Mouse (Mus musculus) ES-Bruce4 (cell line): ENCODE results near the gene Ngp. TPM values are rescaled to one million over a fixed set of nuclear protein-coding genes. Genes with fewer than 3 reads are reported as not detected.

ENCODE experiments used
- H3K27ac ChIP-seq: 2 replicates; pipeline ENCODE4 v1.5.1; 2012; ENCODE audit warnings: low read length, inconsistent platforms; ENCODE audit not compliant: insufficient read depth
- H3K27me3 ChIP-seq: 2 replicates; pipeline ENCODE4 v1.6.1; 2012; ENCODE audit warnings: mild to moderate bottlenecking, low read length, inconsistent platforms; ENCODE audit not compliant: control insufficient read depth, poor library complexity, insufficient read depth, severe bottlenecking
- H3K36me3 ChIP-seq: 2 replicates; pipeline ENCODE4 v1.6.1; 2012; ENCODE audit warnings: inconsistent platforms, mild to moderate bottlenecking, low read length, moderate library complexity; ENCODE audit not compliant: control insufficient read depth, poor library complexity, insufficient read depth, severe bottlenecking
- H3K4me1 ChIP-seq: one replicate; pipeline ENCODE4 v1.8.1; 2011; ENCODE audit warnings: low read length; ENCODE audit not compliant: control insufficient read depth, insufficient read depth
- H3K4me3 ChIP-seq: 2 replicates; pipeline ENCODE4 v1.5.1; 2011; ENCODE audit warnings: low read depth, mild to moderate bottlenecking, low read length
- H3K9ac ChIP-seq: 2 replicates; pipeline ENCODE4 v1.6.1; 2012; ENCODE audit warnings: low read depth, mild to moderate bottlenecking, inconsistent platforms; ENCODE audit not compliant: poor library complexity, severe bottlenecking
- H3K9me3 ChIP-seq: replicated peaks from 2 replicates; pipeline ENCODE4 v1.6.1; 2012; ENCODE audit warnings: mild to moderate bottlenecking, low read length, inconsistent platforms; ENCODE audit not compliant: control insufficient read depth, poor library complexity, insufficient read depth, severe bottlenecking
- CTCF ChIP-seq: IDR thresholded peaks from one replicate; pipeline ENCODE4 v1.8.1; 2011; ENCODE audit warnings: low read depth, low read length
- EP300 ChIP-seq: IDR thresholded peaks from 2 replicates; pipeline ENCODE4 v1.6.1; 2011; ENCODE audit warnings: low read depth, low read length; ENCODE audit not compliant: insufficient read depth
- POLR2A ChIP-seq: IDR thresholded peaks from one replicate; pipeline ENCODE4 v1.8.1; 2011; ENCODE audit warnings: low read length; ENCODE audit not compliant: insufficient read depth
- polyA plus RNA-seq: library from polyadenylated mRNA; stranded (reverse); fragments of >200 nt; gene quantifications from 2 replicates; pipeline ENCODE4 v1.2.4, GENCODE M21; 2011; ENCODE audit warnings: low read depth; ENCODE audit not compliant: missing spikeins, insufficient read depth, insufficient read length

Ngp gene
- polyA plus RNA-seq, 1 experiment = not detected

DNA sequence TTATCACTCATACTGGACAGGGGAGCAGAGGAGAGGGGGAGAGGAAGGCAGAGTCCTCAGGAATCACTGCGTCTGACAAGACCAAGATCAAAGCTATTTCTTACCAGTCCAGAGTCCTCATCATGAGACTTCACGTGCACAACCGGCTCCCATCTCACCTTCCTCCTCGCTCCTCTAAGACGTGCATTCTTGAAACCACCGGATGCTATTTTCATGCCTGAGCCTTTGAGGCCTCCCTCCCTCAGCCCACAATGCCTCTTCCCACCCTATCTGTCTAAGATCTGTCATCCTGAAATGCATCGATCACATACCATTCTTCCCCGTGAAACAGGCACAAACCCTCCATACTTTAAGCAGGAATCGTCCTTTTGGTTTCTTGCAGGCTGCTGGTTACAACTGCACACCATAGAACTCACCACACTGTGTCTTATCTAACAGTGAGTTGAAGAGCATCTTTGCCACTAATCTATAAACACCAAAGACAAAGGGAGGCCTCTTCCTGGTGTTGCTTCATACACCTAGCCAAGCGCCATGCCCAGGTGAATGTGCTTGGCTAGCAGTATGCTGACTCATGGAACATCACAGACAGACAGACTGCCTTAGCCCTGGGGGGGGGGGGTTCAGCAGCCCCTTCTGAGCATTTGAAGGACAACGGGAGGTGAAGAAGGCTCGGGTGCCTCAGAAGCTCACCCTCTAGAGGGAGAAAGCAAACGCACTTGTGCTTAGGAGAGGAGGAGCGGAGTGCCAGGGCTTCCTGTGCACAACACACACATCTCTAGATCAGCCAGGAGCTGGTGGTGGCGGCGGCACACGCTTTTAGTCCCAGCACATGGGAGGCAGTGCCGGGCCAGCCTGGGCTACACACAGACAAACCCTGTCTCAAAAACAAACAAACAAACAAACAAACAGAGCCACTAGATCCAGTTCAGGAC is 41.6 kb downstream of the Ngp start:
- Histone ChIP-seq H3K4me3 (no peak overlapping the region), H3K27ac (no peak overlapping the region), H3K9ac (no peak overlapping the region), H3K27me3 (no peaks in the 10 kb centered on the region), H3K9me3 (no peaks in the 10 kb centered on the region), H3K4me1 (no peaks in the 10 kb centered on the region), H3K36me3 (no peaks in the 10 kb centered on the region)
- TF ChIP-seq CTCF = no peak
- no peak for TF ChIP-seq POLR2A
- TF ChIP-seq EP300 = no peak

DNA sequence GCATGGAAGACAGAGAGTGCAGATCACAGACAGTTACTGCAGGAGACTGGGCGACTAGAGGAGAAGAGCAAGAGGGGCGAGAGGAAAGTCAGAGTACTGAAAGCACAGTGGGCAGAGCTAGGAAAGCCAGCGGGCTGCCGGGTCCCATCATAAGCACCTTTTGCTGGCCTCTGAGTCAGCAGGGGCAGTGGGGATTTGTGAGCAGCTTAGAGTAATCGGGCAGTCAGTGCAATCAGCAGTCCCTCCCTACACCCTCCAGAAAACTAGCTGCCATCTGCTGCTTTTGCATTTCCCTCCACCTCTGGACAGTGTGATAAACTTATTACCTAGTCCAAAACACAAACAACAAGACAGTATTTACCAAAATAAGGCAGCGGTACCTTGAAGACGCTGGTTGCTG is 42.8 kb downstream of the Ngp start:
- no peak overlapping the region for H3K9ac ChIP-seq
- H3K36me3 ChIP-seq = no peaks in the 10 kb centered on the region
- no peaks in the 10 kb centered on the region for H3K27me3 ChIP-seq
- H3K4me1 ChIP-seq = no peaks in the 10 kb centered on the region
- H3K4me3 ChIP-seq = no peak overlapping the region
- TF ChIP-seq CTCF = no peak
- TF ChIP-seq POLR2A = no peak
- TF ChIP-seq EP300 = no peak
- no peaks in the 10 kb centered on the region for H3K9me3 ChIP-seq
- H3K27ac ChIP-seq = no peak overlapping the region

DNA sequence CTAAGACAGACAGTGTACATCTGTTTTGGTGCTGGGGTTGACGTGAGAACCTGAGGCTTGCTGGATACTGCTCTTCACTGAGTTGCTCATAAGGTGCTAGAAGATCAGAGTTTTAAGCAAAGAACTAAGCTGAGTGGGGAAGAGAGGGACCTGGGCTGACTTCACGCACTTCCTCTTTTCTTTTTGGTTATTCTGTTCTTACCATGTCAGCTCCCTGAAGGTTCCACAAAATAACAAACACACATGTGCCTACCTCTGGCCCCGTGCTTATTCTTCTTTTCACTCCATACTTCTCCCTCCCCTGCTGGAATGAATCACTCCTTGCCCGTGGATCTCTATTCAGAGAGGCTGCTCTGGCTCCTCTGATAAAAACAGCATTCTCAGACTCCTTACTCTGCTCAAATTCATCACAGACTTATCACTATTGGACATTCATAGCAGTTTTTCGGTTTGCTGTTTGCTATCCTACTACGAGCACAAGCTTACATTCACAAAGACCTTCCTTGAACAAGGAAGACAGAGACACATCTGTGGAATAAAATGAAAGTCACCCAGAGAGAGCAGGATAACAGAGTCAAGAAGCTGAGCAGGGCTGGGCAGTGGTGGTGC is 44.5 kb downstream of the Ngp start:
- no peaks in the 10 kb centered on the region for H3K4me1 ChIP-seq
- H3K9me3 ChIP-seq = no peaks in the 10 kb centered on the region
- TF ChIP-seq POLR2A (no peak), CTCF (no peak), EP300 (no peak)
- H3K36me3 ChIP-seq = no peaks in the 10 kb centered on the region
- no peak overlapping the region for H3K27ac ChIP-seq
- H3K4me3 ChIP-seq = no peak overlapping the region
- no peak overlapping the region for H3K9ac ChIP-seq
- no peaks in the 10 kb centered on the region for H3K27me3 ChIP-seq

DNA sequence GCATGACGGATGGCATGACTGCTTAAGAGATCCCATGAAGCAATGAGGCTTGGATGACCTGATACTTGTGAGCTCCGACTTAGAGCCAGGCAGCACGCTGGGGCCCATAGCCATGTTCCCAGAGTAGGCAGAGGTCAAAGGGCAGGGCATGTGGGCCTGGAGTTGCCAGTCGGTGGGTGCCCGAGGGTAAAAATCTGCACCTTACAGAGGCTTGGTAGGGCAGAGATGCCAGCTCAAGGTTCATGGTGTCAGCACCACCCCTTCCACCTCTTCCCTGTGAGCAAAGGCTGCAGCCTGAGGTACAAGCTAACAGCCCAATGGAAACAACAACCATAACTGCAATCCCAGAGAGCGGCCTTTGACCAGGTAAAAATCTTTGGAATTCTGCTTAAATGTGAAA is 45.8 kb downstream of the Ngp start:
- TF ChIP-seq CTCF (no peak), POLR2A (no peak), EP300 (no peak)
- Histone ChIP-seq H3K9me3 (no peaks in the 10 kb centered on the region), H3K27ac (no peak overlapping the region), H3K9ac (no peak overlapping the region), H3K36me3 (no peaks in the 10 kb centered on the region), H3K4me3 (no peak overlapping the region), H3K4me1 (no peaks in the 10 kb centered on the region), H3K27me3 (no peaks in the 10 kb centered on the region)

DNA sequence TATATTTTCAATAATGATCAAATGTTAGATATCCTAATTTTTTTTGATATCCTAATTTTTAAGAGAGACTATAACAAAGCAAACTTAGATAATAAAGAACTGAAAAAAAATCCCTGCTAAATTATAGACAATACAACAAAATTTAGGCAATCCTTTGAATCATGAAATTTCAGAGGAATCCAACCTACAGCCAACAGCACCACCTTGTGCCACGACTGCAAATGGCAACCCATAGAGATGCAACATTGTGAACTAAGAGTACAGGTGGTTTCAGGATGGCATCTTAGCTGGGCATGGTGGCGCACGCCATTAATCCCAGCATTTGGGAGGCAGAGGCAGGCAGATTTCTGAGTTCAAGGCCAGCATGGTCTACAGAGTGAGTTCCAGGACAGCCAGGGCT is 46.6 kb downstream of the Ngp start:
- H3K4me1 ChIP-seq = no peaks in the 10 kb centered on the region
- no peaks in the 10 kb centered on the region for H3K9me3 ChIP-seq
- H3K27ac ChIP-seq = no peak overlapping the region
- no peak overlapping the region for H3K9ac ChIP-seq
- no peak overlapping the region for H3K4me3 ChIP-seq
- H3K27me3 ChIP-seq = no peaks in the 10 kb centered on the region
- no peak for TF ChIP-seq CTCF
- no peaks in the 10 kb centered on the region for H3K36me3 ChIP-seq

Other genes starting within 250 kb of the Ngp start
- gene Cspg5, start 176.0 kb upstream of the Ngp start, polyA plus RNA-seq = 1.0 and 1.2 TPM in 2 replicates
- gene Elp6, start 114.6 kb upstream of the Ngp start, polyA plus RNA-seq = 8.5 and 9.0 TPM in 2 replicates
- gene Scap, start 86.5 kb upstream of the Ngp start, polyA plus RNA-seq = 25.8 and 35.7 TPM in 2 replicates
- 38.9 and 41.7 TPM in 2 replicates for gene Ptpn23, start 11.5 kb upstream of the Ngp start, polyA plus RNA-seq
- gene Klhl18, start 56.9 kb downstream of the Ngp start, polyA plus RNA-seq = 6.2 and 7.0 TPM in 2 replicates
- gene Kif9, start 57.2 kb downstream of the Ngp start, polyA plus RNA-seq = 1.2 TPM in 2 replicates
- 82.3 and 86.0 TPM in 2 replicates for gene Setd2, start 112.8 kb downstream of the Ngp start, polyA plus RNA-seq
- gene Nradd, start 204.7 kb downstream of the Ngp start, polyA plus RNA-seq = 43.5 and 48.0 TPM in 2 replicates
- gene Nbeal2, start 234.4 kb downstream of the Ngp start, polyA plus RNA-seq = 10.3 and 11.6 TPM in 2 replicates
- gene Ccdc12, start 236.8 kb downstream of the Ngp start, polyA plus RNA-seq = 33.5 and 40.5 TPM in 2 replicates